Mouse (Mus musculus) forebrain, embryonic 11.5 days (tissue): ENCODE data around the gene Tagln2. TPM values are rescaled to one million over a fixed set of nuclear protein-coding genes. Genes with fewer than 3 reads are reported as not detected.
A peak's percentile ranks its signal among the peaks of the same experiment; 100 is the strongest.

Experiments used
- ATAC-seq: fragments of 200-750 bp; cut with Nextera tagmentation; replicated peaks from 2 replicates; pipeline ENCODE4 v1.8.0; 2017; ENCODE audit warnings: moderate TSS enrichment; ENCODE audit not compliant: low FRiP score
- DNase-seq: peaks from one replicate; pipeline ENCODE4 v3.0.0-alpha.2; 2017; ENCODE audit warnings: low spot score
- H3K27ac ChIP-seq: fragments of 300-500 bp; sonication (generic); 2 replicates; pipeline ENCODE4 v1.5.1; 2014; ENCODE audit warnings: low read depth, low read length
- H3K27me3 ChIP-seq: fragments of 300-500 bp; sonication (generic); 2 replicates; pipeline ENCODE4 v1.6.1; 2014; ENCODE audit warnings: mild to moderate bottlenecking, low read length, mixed read lengths; ENCODE audit not compliant: control insufficient read depth, insufficient read depth
- H3K36me3 ChIP-seq: fragments of 300-500 bp; sonication (generic); 2 replicates; pipeline ENCODE4 v1.6.1; 2014; ENCODE audit warnings: mild to moderate bottlenecking, low read length, moderate library complexity, mixed read lengths; ENCODE audit not compliant: control insufficient read depth, insufficient read depth
- H3K4me1 ChIP-seq: fragments of 300-500 bp; sonication (generic); replicated peaks from 2 replicates; pipeline ENCODE4 v1.6.1; 2014; ENCODE audit warnings: low read length, mixed read lengths; ENCODE audit not compliant: control insufficient read depth, insufficient read depth
- H3K4me2 ChIP-seq: fragments of 300-500 bp; sonication (generic); 2 replicates; pipeline ENCODE4 v1.6.1; 2014; ENCODE audit warnings: low read depth, mild to moderate bottlenecking, low read length, moderate library complexity, mixed read lengths; ENCODE audit not compliant: severe bottlenecking
- H3K4me3 ChIP-seq: fragments of 300-500 bp; sonication (generic); 2 replicates; pipeline ENCODE4 v1.5.1; 2014; ENCODE audit warnings: low read depth, low read length
- H3K9ac ChIP-seq: fragments of 300-500 bp; sonication (generic); 2 replicates; pipeline ENCODE4 v1.6.1; 2014; ENCODE audit warnings: low read length
- H3K9me3 ChIP-seq: fragments of 300-500 bp; sonication (generic); 2 replicates; pipeline ENCODE4 v1.6.1; 2016; ENCODE audit warnings: low read length, mixed read lengths; ENCODE audit not compliant: control insufficient read depth
- WGBS: fragments of 180-500 bp; shearing (Covaris S2); extraction: QIAGEN DNeasy Blood & Tissue Kit; methylation state at CpG from one replicate; pipeline ENCODE4 v1.1.7; 2014; 5-methylcytosine and 5-hydroxymethylcytosine counted together
- polyA plus RNA-seq: library from polyadenylated mRNA; unstranded; fragments of >200 nt; fragmentation: Nextera tagmentation; extraction: Ambion mirVana; gene quantifications from 2 replicates; pipeline ENCODE4 v1.2.1, GENCODE M21; 2014

Tagln2 gene
- polyA plus RNA-seq, 1 experiment from 2014 or later = 38.6 TPM

DNA sequence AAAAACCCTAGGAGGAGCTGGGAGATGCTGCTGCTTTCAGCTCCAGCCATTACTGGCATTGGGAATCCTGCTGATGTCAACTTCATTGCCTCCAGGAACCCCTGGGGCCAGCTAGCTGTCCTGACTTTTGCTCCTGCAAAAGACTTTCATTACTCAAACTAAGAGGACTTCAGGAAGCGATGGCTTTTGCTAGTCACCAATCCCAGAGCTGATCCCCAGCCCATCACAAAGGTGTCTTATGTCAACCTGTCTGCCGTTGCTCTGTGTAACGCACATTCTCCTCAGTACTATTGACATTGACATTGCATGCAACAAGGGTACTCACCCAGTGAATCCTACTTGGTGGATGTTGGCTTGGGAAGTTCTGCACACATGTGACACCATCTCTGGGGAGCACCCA lies 25.7 kb upstream of the Tagln2 start:
- Histone ChIP-seq H3K4me3 (no peak overlapping the region), H3K36me3 (no peaks in the 10 kb centered on the region), H3K27ac (no peak overlapping the region), H3K9me3 (no peaks in the 10 kb centered on the region), H3K9ac (no peak overlapping the region), H3K4me2 (no peak overlapping the region), H3K27me3 (no peaks in the 10 kb centered on the region), H3K4me1 (no peaks in the 10 kb centered on the region)
- DNase-seq (no peak), ATAC-seq (no peak)
- WGBS = 89% methylated on average over 3 of the region's 3 CpGs

DNA sequence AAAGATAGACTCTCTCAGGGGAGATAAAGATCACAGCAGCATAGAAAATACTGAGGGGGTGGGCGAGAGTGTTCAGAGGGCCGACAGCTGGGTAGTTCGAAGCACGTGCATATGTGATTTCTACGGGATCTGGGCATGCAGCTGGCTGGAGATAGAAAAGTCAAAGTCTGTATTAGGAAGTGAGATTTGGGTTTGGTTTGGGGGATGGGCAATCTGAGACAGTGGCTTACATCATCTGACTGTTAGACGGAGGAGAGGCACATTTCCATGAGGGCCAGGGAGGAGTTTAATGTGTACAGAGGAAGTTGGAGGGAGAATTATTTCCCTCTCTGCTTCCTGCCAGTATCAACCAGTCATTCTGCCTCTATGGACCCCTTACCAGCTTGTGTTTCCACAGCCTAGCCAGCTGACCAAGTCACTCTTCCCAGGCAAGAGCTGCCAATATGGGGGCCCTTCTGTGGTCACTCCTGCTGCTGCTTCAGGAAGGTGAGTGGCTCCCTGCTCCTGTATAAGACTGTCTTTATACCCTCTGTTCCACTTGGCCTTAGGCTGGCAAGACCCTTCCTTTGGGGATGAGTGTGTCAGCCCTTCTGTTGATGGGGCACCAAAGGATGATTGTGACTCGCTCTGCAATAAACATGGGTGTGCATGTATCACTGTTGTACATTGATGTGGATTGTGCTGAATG lies 24.6 kb upstream of the Tagln2 start, which contains the start of gene Slamf9:
Gene Slamf9, plus strand, starts transcription at position 305 of the 688 bp plus-strand sequence.
- ATAC-seq = no peak
- Histone ChIP-seq H3K9me3 (no peaks in the 10 kb centered on the region), H3K9ac (no peak within 1 kb of the TSS), H3K4me3 (no peak within 1 kb of the TSS), H3K4me2 (no peak within 1 kb of the TSS), H3K27me3 (no peaks in the 10 kb centered on the region), H3K27ac (no peak within 1 kb of the TSS), H3K36me3 (no peaks in the 10 kb centered on the region), H3K4me1 (no peaks in the 10 kb centered on the region)
- no peak for DNase-seq
- WGBS = 87% methylated on average over 7 of the region's 7 CpGs

DNA sequence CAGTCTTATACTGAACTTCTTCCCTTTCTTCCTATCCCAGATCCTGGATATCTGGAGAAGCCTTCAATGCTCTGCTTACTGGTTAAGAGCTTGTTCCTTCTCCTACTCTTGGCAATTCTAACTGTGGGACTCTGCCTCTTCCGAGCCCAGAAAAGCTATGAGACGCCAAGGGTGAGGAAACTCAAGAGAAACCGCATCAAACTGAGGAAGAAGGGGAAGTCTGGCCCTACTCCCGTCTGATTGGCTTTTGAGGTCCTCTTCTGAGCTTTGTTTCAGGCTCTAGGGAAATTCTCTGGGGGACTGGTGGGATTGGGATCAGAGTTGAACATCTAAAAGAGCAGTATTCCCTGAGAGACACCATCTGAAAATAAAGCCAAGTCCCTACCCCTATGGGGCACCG lies 21.8 kb upstream of the Tagln2 start:
- no peaks in the 10 kb centered on the region for H3K27me3 ChIP-seq
- H3K27ac ChIP-seq = no peak overlapping the region
- no peaks in the 10 kb centered on the region for H3K9me3 ChIP-seq
- WGBS = 72% methylated on average over 5 of the region's 5 CpGs
- H3K36me3 ChIP-seq = no peaks in the 10 kb centered on the region
- 0 out of 2 replicates have a peak, but pooled peaks cover 5% of the 10 kb centered on the region for H3K4me1 ChIP-seq
- ATAC-seq (no peak), DNase-seq (no peak)
- no peak overlapping the region for H3K4me2 ChIP-seq
- H3K4me3 ChIP-seq = no peak overlapping the region
- H3K9ac ChIP-seq = no peak overlapping the region

DNA sequence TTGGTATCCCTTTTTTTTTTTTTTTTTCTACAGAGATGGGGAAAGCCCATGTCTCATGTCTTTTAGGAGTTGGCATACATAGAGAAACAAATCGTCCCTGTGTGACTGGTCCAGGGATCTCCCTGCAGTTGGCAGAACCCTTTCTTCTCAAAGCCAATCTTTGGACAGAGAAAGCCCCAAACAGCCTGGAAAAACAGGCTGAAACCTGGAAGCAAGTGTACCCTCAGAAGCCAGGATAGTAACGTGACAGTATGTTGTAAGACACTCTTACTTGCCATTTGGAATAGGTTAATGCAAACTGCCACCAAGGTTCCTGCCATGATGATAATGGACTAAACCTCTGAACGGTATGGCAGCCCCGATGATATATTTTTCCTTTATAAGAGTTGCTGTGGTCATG lies 19.5 kb upstream of the Tagln2 start:
- Histone ChIP-seq H3K9me3 (no peaks in the 10 kb centered on the region), H3K4me3 (no peak overlapping the region), H3K9ac (no peak overlapping the region), H3K4me2 (no peak overlapping the region), H3K27me3 (no peaks in the 10 kb centered on the region), H3K4me1 (peaks cover 26% of the 10 kb centered on the region), H3K36me3 (no peaks in the 10 kb centered on the region), H3K27ac (no peak overlapping the region)
- DNase-seq (no peak), ATAC-seq (no peak)
- 94% methylated on average over 4 of the region's 4 CpGs for WGBS

DNA sequence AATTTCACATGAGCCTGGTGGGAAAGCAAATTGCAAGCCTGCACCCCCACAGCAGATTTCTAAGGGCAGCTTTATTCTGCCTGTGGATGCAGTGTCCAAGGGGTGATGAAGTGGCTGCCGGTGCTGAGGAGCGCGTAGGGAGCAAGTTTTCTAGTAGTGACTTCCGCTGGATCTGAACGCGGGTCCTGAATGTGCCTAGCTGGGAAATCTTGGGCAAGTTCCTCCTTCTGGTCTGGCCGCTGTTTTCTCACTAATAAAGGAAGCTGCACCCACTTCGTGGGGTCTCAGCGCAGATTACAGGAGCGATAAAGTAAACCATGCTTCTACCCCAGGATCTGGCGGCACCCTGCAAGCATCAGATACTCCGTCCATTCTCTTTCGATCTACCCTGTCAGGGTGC lies 18.7 kb upstream of the Tagln2 start:
- peaks cover 34% of the 10 kb centered on the region for H3K4me1 ChIP-seq
- H3K4me3 ChIP-seq = peak overlapping the region; percentile 60
- DNase-seq = no peak
- H3K36me3 ChIP-seq = no peaks in the 10 kb centered on the region
- H3K27me3 ChIP-seq = no peaks in the 10 kb centered on the region
- H3K9ac ChIP-seq = peak overlapping the region; percentile 55
- no peaks in the 10 kb centered on the region for H3K9me3 ChIP-seq
- WGBS = 22% methylated on average over 13 of the region's 13 CpGs
- H3K27ac ChIP-seq = no peak overlapping the region
- H3K4me2 ChIP-seq = peak overlapping the region; percentile 53
- ATAC-seq = no peak

DNA sequence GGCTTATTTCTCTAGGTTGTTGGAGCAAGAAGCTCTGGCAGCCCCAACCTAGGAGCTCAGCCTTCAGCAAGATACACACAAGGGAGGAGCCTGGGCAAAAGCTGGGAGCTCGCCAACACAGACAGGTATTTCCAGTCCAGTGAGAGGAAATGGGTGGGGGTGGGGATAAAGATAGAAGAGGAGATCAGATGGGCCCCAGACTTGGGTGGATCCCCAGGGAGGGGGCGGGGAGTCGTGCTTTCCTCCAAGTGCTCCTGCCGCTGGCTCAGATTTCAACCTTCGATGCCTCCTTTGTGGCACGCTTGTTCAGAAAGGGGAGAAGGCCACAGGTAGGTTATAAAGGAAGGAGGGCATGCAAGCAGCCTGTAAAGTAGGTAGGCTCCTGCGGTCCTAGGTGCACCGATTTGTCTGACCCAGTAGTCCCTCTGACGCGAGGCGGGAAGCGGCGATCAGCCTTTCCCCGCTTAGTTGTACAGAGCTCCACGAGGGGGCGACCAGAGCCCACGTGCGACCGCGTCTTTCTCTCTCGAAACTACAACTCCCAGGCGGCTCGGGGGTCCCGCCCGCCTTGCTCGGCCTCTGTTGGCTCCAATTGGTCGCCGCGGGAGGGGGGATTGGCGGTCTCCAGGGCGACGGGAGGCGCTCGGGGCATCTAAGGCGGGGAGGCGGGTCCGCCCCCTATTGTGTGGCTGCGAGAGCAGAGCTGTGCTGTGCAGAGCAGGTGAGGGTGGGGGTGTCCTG lies 18.1 kb upstream of the Tagln2 start, which contains the start of gene Igsf9:
Gene Igsf9, plus strand, starts transcription at position 249 of the 741 bp plus-strand sequence.
- no peaks in the 10 kb centered on the region for H3K9me3 ChIP-seq
- peak; percentile 91 for ATAC-seq
- peak within 1 kb of the TSS; percentile 75 for H3K9ac ChIP-seq
- H3K4me2 ChIP-seq = peak within 1 kb of the TSS; percentile 53
- no peaks in the 10 kb centered on the region for H3K36me3 ChIP-seq
- H3K4me3 ChIP-seq = peak within 1 kb of the TSS; percentile 60
- H3K4me1 ChIP-seq = peaks cover 40% of the 10 kb centered on the region
- H3K27me3 ChIP-seq = no peaks in the 10 kb centered on the region
- under 1% methylated on average over 38 of the region's 38 CpGs for WGBS
- H3K27ac ChIP-seq = no peak within 1 kb of the TSS
- peak; percentile 98 for DNase-seq

DNA sequence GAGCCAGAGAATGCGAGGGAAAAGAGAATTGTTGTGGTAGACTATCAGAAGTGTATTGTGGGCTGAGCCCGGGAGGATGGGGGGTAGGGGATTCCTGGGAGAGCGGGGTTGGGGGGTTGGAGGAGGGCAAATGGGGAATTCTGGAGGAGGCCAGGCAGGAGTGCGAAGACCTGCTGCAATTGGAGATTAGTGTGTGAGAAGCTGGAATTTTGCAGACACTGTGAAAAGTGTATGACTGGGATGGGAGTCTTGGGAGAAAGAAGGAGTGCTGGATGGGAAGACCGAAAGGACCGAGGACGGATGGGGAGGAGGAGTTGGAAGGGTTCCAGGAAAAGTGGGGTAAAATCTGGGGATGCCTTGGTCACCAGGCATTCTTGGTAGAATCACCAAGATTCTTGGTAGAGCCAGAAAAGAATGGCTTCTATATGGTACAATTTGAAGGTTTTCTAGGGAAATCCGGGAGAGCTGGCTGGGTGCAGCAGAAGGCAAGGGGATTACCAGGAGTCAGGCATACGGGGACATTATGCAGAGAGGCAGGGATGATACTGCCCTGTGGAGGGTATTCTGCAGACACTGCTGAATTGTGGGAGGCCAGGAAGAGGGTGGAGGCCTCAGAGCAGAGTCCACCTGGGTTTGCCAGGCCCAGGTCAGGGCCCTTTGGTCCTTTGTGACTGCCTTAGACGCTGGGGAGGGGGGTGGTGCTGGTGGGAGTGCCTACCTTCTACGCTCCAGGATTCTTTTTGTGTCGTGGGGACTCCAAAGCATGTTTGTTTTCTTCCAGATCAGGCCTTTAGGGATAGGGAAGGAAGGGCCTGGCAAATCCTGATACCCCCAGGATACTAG lies 17.1 kb upstream of the Tagln2 start:
- Histone ChIP-seq H3K9ac (peak overlapping the region; percentile 75), H3K4me1 (peaks cover 45% of the 10 kb centered on the region), H3K4me2 (peak overlapping the region; percentile 53), H3K27ac (no peak overlapping the region; the same call in 1 of the 2 replicates), H3K36me3 (no peaks in the 10 kb centered on the region), H3K27me3 (no peaks in the 10 kb centered on the region), H3K9me3 (no peaks in the 10 kb centered on the region), H3K4me3 (peak overlapping the region; percentile 60)
- WGBS = under 1% methylated on average over 12 of the region's 12 CpGs
- DNase-seq = no peak
- peak; percentile 3; the same call in 1 of the 2 replicates for ATAC-seq

DNA sequence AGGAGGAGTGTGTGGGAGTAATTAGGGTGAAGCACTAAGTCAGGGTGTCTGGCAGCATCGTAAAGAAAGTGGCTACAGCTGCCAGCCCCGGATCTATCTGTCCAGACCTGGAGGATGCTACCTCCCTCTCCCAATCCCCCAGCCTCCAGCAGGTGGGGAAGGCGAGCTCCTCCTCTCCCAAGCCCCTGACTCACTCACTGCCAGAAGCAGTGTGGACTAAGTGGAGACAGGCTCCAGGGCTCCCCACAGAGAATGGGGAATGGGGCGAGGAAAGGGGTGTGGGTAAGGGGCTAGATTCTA lies 16.5 kb upstream of the Tagln2 start:
- no peak overlapping the region; the same call in 1 of the 2 replicates for H3K27ac ChIP-seq

More for the DNA sequence above, 16.5 kb upstream of the Tagln2 start:
- Histone ChIP-seq H3K36me3 (no peaks in the 10 kb centered on the region), H3K4me2 (peak overlapping the region; percentile 53), H3K27me3 (no peaks in the 10 kb centered on the region), H3K9me3 (no peaks in the 10 kb centered on the region), H3K4me3 (peak overlapping the region; percentile 60), H3K4me1 (peaks cover 47% of the 10 kb centered on the region), H3K9ac (peak overlapping the region; percentile 75)
- no peak for ATAC-seq
- no peak for DNase-seq
- WGBS = 10% methylated on average over 4 of the region's 4 CpGs
